Mouse (Mus musculus): Measurements from ENCODE around the gene Olfr1443. TPM values are rescaled to one million over a fixed set of nuclear protein-coding genes. Genes with fewer than 3 reads are reported as not detected.
"Not testable (repeated sequence)": the region's sequence is repeated elsewhere in the genome, so short reads cannot be mapped to it uniquely, and the experiment has no call there.

The Olfr1443 gene
- polyA plus RNA-seq, 1 experiment from 2014 or later: not detected

DNA sequence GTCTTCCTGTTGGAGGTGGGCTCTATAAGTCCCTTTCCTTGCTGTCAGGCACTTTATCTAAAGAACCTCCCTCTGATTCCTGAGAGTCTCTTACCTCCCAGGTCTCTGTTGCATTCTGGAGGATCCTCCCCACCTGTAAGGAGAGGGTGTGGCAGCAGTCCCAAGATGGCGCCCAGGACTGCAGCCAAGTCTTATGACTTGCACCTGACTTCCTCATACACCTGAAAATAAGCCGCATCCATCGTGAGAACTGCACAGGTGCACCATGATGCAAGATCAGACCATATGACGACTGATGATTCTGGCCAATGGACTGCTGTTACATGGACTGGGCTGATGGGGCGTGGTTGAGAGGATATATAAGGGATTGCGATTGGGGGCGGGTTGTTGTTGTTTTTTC, 43.7 kb downstream of the Olfr1443 start:
- H3K4me2 ChIP-seq; H3K36me3 ChIP-seq (ENCODE audit: control insufficient read depth, insufficient read depth, low read length); H3K27me3 ChIP-seq (ENCODE audit: control insufficient read depth, insufficient read depth, low read length); H3K27ac ChIP-seq (ENCODE audit: low read depth, low read length); H3K9ac ChIP-seq (ENCODE audit: low read length); H3K4me3 ChIP-seq (ENCODE audit: low read depth, low read length); H3K9me3 ChIP-seq (ENCODE audit: control insufficient read depth, low read length); ATAC-seq (ENCODE audit: low FRiP score); DNase-seq (ENCODE audit: low spot score, missing footprints); H3K4me1 ChIP-seq (ENCODE audit: control insufficient read depth, insufficient read depth, low read length): not testable (repeated sequence)
- WGBS: 91% methylated on average over 7 of the region's 7 CpGs

GRCm38 (mm10) chr19:12722308-12722707, 44.4 kb downstream of the Olfr1443 start:
- no peak overlapping the region for H3K9ac ChIP-seq (ENCODE audit: low read length)
- ATAC-seq (ENCODE audit: low FRiP score): no peak
- DNase-seq (ENCODE audit: low spot score, missing footprints): no peak
- no peaks in the 10 kb centered on the region for H3K27me3 ChIP-seq (ENCODE audit: control insufficient read depth, insufficient read depth, low read length)
- no peak overlapping the region for H3K4me2 ChIP-seq
- H3K36me3 ChIP-seq (ENCODE audit: control insufficient read depth, insufficient read depth, low read length): no peaks in the 10 kb centered on the region
- H3K9me3 ChIP-seq (ENCODE audit: control insufficient read depth, low read length): no peaks in the 10 kb centered on the region
- H3K4me3 ChIP-seq (ENCODE audit: low read depth, low read length): no peak overlapping the region
- H3K4me1 ChIP-seq (ENCODE audit: control insufficient read depth, insufficient read depth, low read length): no peaks in the 10 kb centered on the region
- no peak overlapping the region for H3K27ac ChIP-seq (ENCODE audit: low read depth, low read length)
- 81% methylated on average over 2 of the region's 3 CpGs for WGBS

DNA sequence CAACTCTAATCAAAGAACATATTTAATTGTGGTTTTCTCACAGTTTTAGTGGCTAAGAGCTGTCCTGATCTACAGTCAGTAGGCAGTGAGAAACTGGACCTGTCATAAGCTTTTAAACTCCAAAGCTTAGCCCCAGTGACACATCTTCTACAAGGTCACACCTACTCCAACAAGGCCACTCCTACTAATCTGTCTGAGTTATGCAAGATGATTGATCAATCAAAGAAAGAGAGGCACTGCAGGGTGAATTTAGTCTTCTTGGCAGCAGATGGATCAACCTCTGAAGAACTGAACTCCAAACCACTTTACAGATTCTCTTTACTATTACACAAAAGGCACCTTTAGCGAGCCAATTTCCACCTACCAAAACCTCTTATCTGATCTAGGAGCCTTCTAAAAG, 47.9 kb downstream of the Olfr1443 start:
- DNase-seq (ENCODE audit: low spot score, missing footprints) (no peak), ATAC-seq (ENCODE audit: low FRiP score) (no peak)
- no peak overlapping the region for H3K27ac ChIP-seq (ENCODE audit: low read depth, low read length)
- H3K4me1 ChIP-seq (ENCODE audit: control insufficient read depth, insufficient read depth, low read length): no peaks in the 10 kb centered on the region
- no peak overlapping the region for H3K9ac ChIP-seq (ENCODE audit: low read length)
- H3K27me3 ChIP-seq (ENCODE audit: control insufficient read depth, insufficient read depth, low read length): no peaks in the 10 kb centered on the region
- no peak overlapping the region for H3K4me3 ChIP-seq (ENCODE audit: low read depth, low read length)
- H3K9me3 ChIP-seq (ENCODE audit: control insufficient read depth, low read length): no peaks in the 10 kb centered on the region
- no peaks in the 10 kb centered on the region for H3K36me3 ChIP-seq (ENCODE audit: control insufficient read depth, insufficient read depth, low read length)
- no peak overlapping the region for H3K4me2 ChIP-seq
- WGBS: 82% methylated on average over 1 of the region's 1 CpGs

GRCm38 (mm10) chr19:12731036-12731435, 53.1 kb downstream of the Olfr1443 start:
- no peak for DNase-seq (ENCODE audit: low spot score, missing footprints)
- no peak overlapping the region for H3K4me2 ChIP-seq
- no peaks in the 10 kb centered on the region for H3K4me1 ChIP-seq (ENCODE audit: control insufficient read depth, insufficient read depth, low read length)
- H3K36me3 ChIP-seq (ENCODE audit: control insufficient read depth, insufficient read depth, low read length): no peaks in the 10 kb centered on the region
- H3K27ac ChIP-seq (ENCODE audit: low read depth, low read length): no peak overlapping the region
- no peaks in the 10 kb centered on the region for H3K9me3 ChIP-seq (ENCODE audit: control insufficient read depth, low read length)
- H3K4me3 ChIP-seq (ENCODE audit: low read depth, low read length): no peak overlapping the region
- 72% methylated on average over 1 of the region's 1 CpGs for whole genome bisulfite sequencing
- no peak for ATAC-seq (ENCODE audit: low FRiP score)
- H3K9ac ChIP-seq (ENCODE audit: low read length): no peak overlapping the region
- H3K27me3 ChIP-seq (ENCODE audit: control insufficient read depth, insufficient read depth, low read length): no peaks in the 10 kb centered on the region

GRCm38 (mm10) chr19:12731950-12732349, 54.0 kb downstream of the Olfr1443 start:
- WGBS: 85% methylated on average over 2 of the region's 2 CpGs
- no peak overlapping the region for H3K4me3 ChIP-seq (ENCODE audit: low read depth, low read length)

More at GRCm38 (mm10) chr19:12731950-12732349, 54.0 kb downstream of the Olfr1443 start:
- Histone ChIP-seq H3K9ac (ENCODE audit: low read length) (no peak overlapping the region), H3K27me3 (ENCODE audit: control insufficient read depth, insufficient read depth, low read length) (no peaks in the 10 kb centered on the region), H3K4me1 (ENCODE audit: control insufficient read depth, insufficient read depth, low read length) (no peaks in the 10 kb centered on the region), H3K27ac (ENCODE audit: low read depth, low read length) (no peak overlapping the region), H3K36me3 (ENCODE audit: control insufficient read depth, insufficient read depth, low read length) (no peaks in the 10 kb centered on the region), H3K9me3 (ENCODE audit: control insufficient read depth, low read length) (no peaks in the 10 kb centered on the region), H3K4me2 (no peak overlapping the region)
- no peak for DNase-seq (ENCODE audit: low spot score, missing footprints)
- no peak for ATAC-seq (ENCODE audit: low FRiP score)

Other genes starting within 250 kb of the Olfr1443 start
- 0.90 and 1.1 TPM in 2 replicates for gene Mpeg1, start 217.3 kb upstream of the Olfr1443 start, polyA plus RNA-seq (2014; fragmentation: Nextera tagmentation; extraction: Ambion mirVana)
- 62.0 and 64.3 TPM in 2 replicates for gene Dtx4, start 176.7 kb upstream of the Olfr1443 start, polyA plus RNA-seq (2014; fragmentation: Nextera tagmentation; extraction: Ambion mirVana)
- 27.4 and 31.1 TPM in 2 replicates for gene Fam111a, start 132.4 kb upstream of the Olfr1443 start, polyA plus RNA-seq (2014; fragmentation: Nextera tagmentation; extraction: Ambion mirVana)
- gene Gm4952, start 78.1 kb upstream of the Olfr1443 start, polyA plus RNA-seq (2014; fragmentation: Nextera tagmentation; extraction: Ambion mirVana): not detected in 2 replicates
- not detected in 2 replicates for gene Glyat, start 44.8 kb upstream of the Olfr1443 start, polyA plus RNA-seq (2014; fragmentation: Nextera tagmentation; extraction: Ambion mirVana)
- gene Olfr1442, start 7.7 kb upstream of the Olfr1443 start, polyA plus RNA-seq (2014; fragmentation: Nextera tagmentation; extraction: Ambion mirVana): not detected in 2 replicates
- not detected in 2 replicates for gene Keg1, start 17.7 kb downstream of the Olfr1443 start, polyA plus RNA-seq (2014; fragmentation: Nextera tagmentation; extraction: Ambion mirVana)
- 0.36 and 0.91 TPM in 2 replicates for gene Cntf, start 87.5 kb downstream of the Olfr1443 start, polyA plus RNA-seq (2014; fragmentation: Nextera tagmentation; extraction: Ambion mirVana)
- gene Zfp91, start 118.0 kb downstream of the Olfr1443 start, polyA plus RNA-seq (2014; fragmentation: Nextera tagmentation; extraction: Ambion mirVana): 13.1 and 13.2 TPM in 2 replicates
- gene Lpxn, start 118.1 kb downstream of the Olfr1443 start, polyA plus RNA-seq (2014; fragmentation: Nextera tagmentation; extraction: Ambion mirVana): 0.92 and 1.2 TPM in 2 replicates
- gene Gm5244, start 168.6 kb downstream of the Olfr1443 start, polyA plus RNA-seq (2014; fragmentation: Nextera tagmentation; extraction: Ambion mirVana): not detected in 2 replicates
- not detected in 2 replicates for gene Olfr1444, start 179.2 kb downstream of the Olfr1443 start, polyA plus RNA-seq (2014; fragmentation: Nextera tagmentation; extraction: Ambion mirVana)
- gene Olfr1445, start 205.7 kb downstream of the Olfr1443 start, polyA plus RNA-seq (2014; fragmentation: Nextera tagmentation; extraction: Ambion mirVana): not detected in 2 replicates
- gene Olfr1446, start 215.4 kb downstream of the Olfr1443 start, polyA plus RNA-seq (2014; fragmentation: Nextera tagmentation; extraction: Ambion mirVana): not detected in 2 replicates
- not detected in 2 replicates for gene Olfr1447, start 225.6 kb downstream of the Olfr1443 start, polyA plus RNA-seq (2014; fragmentation: Nextera tagmentation; extraction: Ambion mirVana)
- gene Olfr1448, start 246.3 kb downstream of the Olfr1443 start, polyA plus RNA-seq (2014; fragmentation: Nextera tagmentation; extraction: Ambion mirVana): not detected in 2 replicates

Data from midbrain, embryonic 11.5 days (tissue).